Mouse (Mus musculus) macrophage (primary cell): ENCODE measurements around the gene Notch3. TPM values are rescaled to one million over a fixed set of nuclear protein-coding genes. Genes with fewer than 3 reads are reported as not detected.

Experiments used
- H3K27ac ChIP-seq: fragments of 350-480 bp; formaldehyde crosslinking; 2 replicates; pipeline ENCODE4 v1.9.0; 2021
- H3K36me3 ChIP-seq: fragments of 350-480 bp; formaldehyde crosslinking; 2 replicates; pipeline ENCODE4 v1.9.0; 2021; ENCODE audit errors: inconsistent target
- H3K4me3 ChIP-seq: fragments of 350-480 bp; formaldehyde crosslinking; 2 replicates; pipeline ENCODE4 v1.9.0; 2021; ENCODE audit errors: inconsistent target
- H3K79me2 ChIP-seq: fragments of 350-480 bp; formaldehyde crosslinking; 2 replicates; pipeline ENCODE4 v1.9.0; 2021; ENCODE audit errors: inconsistent target
- WGBS: methylation state at CpG from one replicate; pipeline ENCODE4 v1.1.7; 2026; ENCODE audit warnings: inconsistent platforms; ENCODE audit not compliant: missing documents; 5-methylcytosine and 5-hydroxymethylcytosine counted together
- polyA plus RNA-seq: library from polyadenylated mRNA; stranded (reverse); fragments of 250-400 nt; gene quantifications from 3 replicates; pipeline ENCODE4 v1.2.4, GENCODE M21; 2018; ENCODE audit warnings: inconsistent platforms

Gene Notch3
- polyA plus RNA-seq, 1 experiment from 2014 or later: not detected

- Histone ChIP-seq H3K4me3 (no peak overlapping the region), H3K79me2 (no peaks in the 10 kb centered on the region), H3K27ac (no peak overlapping the region), H3K36me3 (no peaks in the 10 kb centered on the region)
- 96% methylated on average over 8 of the region's 8 CpGs for WGBS
Observed at GRCm38 (mm10) chr17:32146718-32147117, 19.9 kb downstream of the Notch3 start.

GRCm38 (mm10) chr17:32142907-32143854, 23.5 kb downstream of the Notch3 start:
- 24% methylated on average over 36 of the region's 39 CpGs for WGBS
- no peak overlapping the region for H3K4me3 ChIP-seq
- H3K27ac ChIP-seq: no peak overlapping the region
- H3K79me2 ChIP-seq: no peaks in the 10 kb centered on the region
- no peaks in the 10 kb centered on the region for H3K36me3 ChIP-seq

GRCm38 (mm10) chr17:32142234-32142633, 24.4 kb downstream of the Notch3 start:
- Histone ChIP-seq H3K4me3 (no peak overlapping the region), H3K36me3 (no peaks in the 10 kb centered on the region), H3K79me2 (no peaks in the 10 kb centered on the region), H3K27ac (no peak overlapping the region)
- WGBS: 100% methylated on average over 1 of the region's 1 CpGs

- WGBS: 90% methylated on average over 16 of the region's 16 CpGs
- Histone ChIP-seq H3K27ac (no peak overlapping the region), H3K36me3 (no peaks in the 10 kb centered on the region), H3K4me3 (no peak overlapping the region), H3K79me2 (no peaks in the 10 kb centered on the region)
Observed at GRCm38 (mm10) chr17:32133375-32133774, 33.3 kb downstream of the Notch3 start.

GRCm38 (mm10) chr17:32132087-32132486, 34.6 kb downstream of the Notch3 start:
- no peak overlapping the region for H3K4me3 ChIP-seq
- H3K27ac ChIP-seq: no peak overlapping the region
- H3K36me3 ChIP-seq: no peaks in the 10 kb centered on the region
- 85% methylated on average over 11 of the region's 11 CpGs for WGBS
- no peaks in the 10 kb centered on the region for H3K79me2 ChIP-seq

- no peaks in the 10 kb centered on the region for H3K36me3 ChIP-seq
- no peaks in the 10 kb centered on the region for H3K79me2 ChIP-seq
- no peak overlapping the region for H3K27ac ChIP-seq
- H3K4me3 ChIP-seq: no peak overlapping the region
- WGBS: 93% methylated on average over 9 of the region's 9 CpGs
Observed at GRCm38 (mm10) chr17:32130506-32130905, 36.1 kb downstream of the Notch3 start.

GRCm38 (mm10) chr17:32127195-32127594, 39.5 kb downstream of the Notch3 start:
- H3K27ac ChIP-seq: no peak overlapping the region
- no peaks in the 10 kb centered on the region for H3K36me3 ChIP-seq
- H3K4me3 ChIP-seq: no peak overlapping the region
- H3K79me2 ChIP-seq: no peaks in the 10 kb centered on the region
- WGBS: 100% methylated on average over 2 of the region's 2 CpGs

GRCm38 (mm10) chr17:32125407-32125806, 41.2 kb downstream of the Notch3 start:
- Histone ChIP-seq H3K79me2 (no peaks in the 10 kb centered on the region), H3K36me3 (no peaks in the 10 kb centered on the region), H3K27ac (no peak overlapping the region), H3K4me3 (no peak overlapping the region)
- WGBS: 100% methylated on average over 3 of the region's 3 CpGs

- 14% methylated on average over 3 of the region's 4 CpGs for WGBS
- no peak overlapping the region for H3K27ac ChIP-seq
- no peak overlapping the region for H3K4me3 ChIP-seq
- H3K79me2 ChIP-seq: no peaks in the 10 kb centered on the region
- no peaks in the 10 kb centered on the region for H3K36me3 ChIP-seq
Observed at GRCm38 (mm10) chr17:32123545-32123944, 43.1 kb downstream of the Notch3 start.

GRCm38 (mm10) chr17:32122587-32122970, 44.1 kb downstream of the Notch3 start:
- 61% methylated on average over 13 of the region's 14 CpGs for WGBS
- no peaks in the 10 kb centered on the region for H3K36me3 ChIP-seq
- H3K79me2 ChIP-seq: no peaks in the 10 kb centered on the region
- H3K27ac ChIP-seq: no peak overlapping the region
- no peak overlapping the region for H3K4me3 ChIP-seq

GRCm38 (mm10) chr17:32121833-32122586, 44.6 kb downstream of the Notch3 start:
- no peak overlapping the region for H3K4me3 ChIP-seq
- no peak overlapping the region for H3K27ac ChIP-seq
- 34% methylated on average over 19 of the region's 19 CpGs for WGBS
- no peaks in the 10 kb centered on the region for H3K36me3 ChIP-seq
- no peaks in the 10 kb centered on the region for H3K79me2 ChIP-seq

- H3K27ac ChIP-seq: no peak overlapping the region
- 83% methylated on average over 9 of the region's 9 CpGs for WGBS
- H3K4me3 ChIP-seq: no peak overlapping the region
- H3K36me3 ChIP-seq: no peaks in the 10 kb centered on the region
- H3K79me2 ChIP-seq: no peaks in the 10 kb centered on the region
Observed at GRCm38 (mm10) chr17:32120771-32121532, 45.7 kb downstream of the Notch3 start.

GRCm38 (mm10) chr17:32119196-32119595, 47.5 kb downstream of the Notch3 start:
- no peak overlapping the region for H3K27ac ChIP-seq
- WGBS: 96% methylated on average over 16 of the region's 16 CpGs
- no peak overlapping the region for H3K4me3 ChIP-seq
- H3K36me3 ChIP-seq: no peaks in the 10 kb centered on the region
- no peaks in the 10 kb centered on the region for H3K79me2 ChIP-seq

- WGBS: 52% methylated on average over 3 of the region's 3 CpGs
- Histone ChIP-seq H3K27ac (no peak overlapping the region), H3K36me3 (no peaks in the 10 kb centered on the region), H3K4me3 (no peak overlapping the region), H3K79me2 (no peaks in the 10 kb centered on the region)
Observed at GRCm38 (mm10) chr17:32118484-32118883, 48.2 kb downstream of the Notch3 start.
